In genomic region chr7:36207525-36208260, GRCm38 (mm10) we compare ENCODE assay signal across 14 mouse cellular contexts.
DNase-seq lines count a peak whose midpoint lies in the region; ATAC-seq lines count a peak whose summit lies in the region.
"Had no signal": no experiment of that assay in that cellular context is flagged by ENCODE, and none has a peak within 500 bp of the region (broad histone marks: within the 10 kb centered on the region; RNA-seq: fewer than 3 reads in every experiment).

No protein-coding gene starts in this region.

- H3K4me2 ChIP-seq in forebrain, embryonic 13.5 days = no peak overlapping the region
- H3K4me2 ChIP-seq in forebrain, embryonic 12.5 days = no peak overlapping the region

- no peaks in the 10 kb centered on the region for H3K36me3 ChIP-seq in forebrain, embryonic 13.5 days (ENCODE audit: poor library complexity, severe bottlenecking)
- H3K36me3 ChIP-seq in forebrain, embryonic 12.5 days (replicated peaks) = no peaks in the 10 kb centered on the region
- H3K36me3 ChIP-seq: G1E had no signal

- peak; percentile 35 for DNase-seq in left cerebral cortex, adult 18-20 months (ENCODE audit: low spot score in 2 of 2)
- DNase-seq in left cerebral cortex, adult 11 months (ENCODE audit: low spot score) = no peak
- peak; percentile 25 to 26 for DNase-seq in layer of hippocampus, postnatal 25 days (ENCODE audit: extremely low spot score in 1 of 2, low spot score in 1 of 2)
- peak; percentile 13 to 54 for DNase-seq in right cerebral cortex, postnatal 36 days (ENCODE audit: low spot score in 2 of 2)
- no peak for DNase-seq in gastrocnemius, postnatal 36 days
- DNase-seq: B cell, adult 2 months; gastrocnemius, postnatal 25 days; kidney, adult 8-10 months; thymus, adult 2 months had no signal

- peaks cover 6% of the 10 kb centered on the region; the same call in 1 of the 2 replicates for H3K4me1 ChIP-seq in forebrain, embryonic 13.5 days
- H3K4me1 ChIP-seq in forebrain, embryonic 12.5 days = no peaks in the 10 kb centered on the region

- peak; percentile 96 for ATAC-seq in forebrain, embryonic 13.5 days
- ATAC-seq in forebrain, embryonic 12.5 days (ENCODE audit: low FRiP score) = no peak
- ATAC-seq in megakaryocyte progenitor cell, adult 5-6 weeks (replicated peaks; ENCODE audit: poor library complexity) = no peak
- ATAC-seq: activated CD4-positive, CD25-positive, alpha-beta regulatory T cell, adult 4 months had no signal

- WGBS in forebrain, embryonic 13.5 days = 55% methylated on average over 17 of the region's 17 CpGs
- WGBS in forebrain, embryonic 12.5 days = 80% methylated on average over 17 of the region's 17 CpGs

- intact Hi-C loops in gastrocnemius, postnatal 36 days (cut with DNase I) = no loop called here

- no peak overlapping the region for H3K9ac ChIP-seq in forebrain, embryonic 13.5 days
- no peak overlapping the region for H3K9ac ChIP-seq in forebrain, embryonic 12.5 days

- no peaks in the 10 kb centered on the region for H3K9me3 ChIP-seq in forebrain, embryonic 13.5 days (replicated peaks)
- H3K9me3 ChIP-seq in forebrain, embryonic 12.5 days = no peaks in the 10 kb centered on the region

- H3K4me3 ChIP-seq in forebrain, embryonic 13.5 days = no peak overlapping the region
- no peak overlapping the region for H3K4me3 ChIP-seq in forebrain, embryonic 12.5 days (replicated peaks)

- no peaks in the 10 kb centered on the region for H3K27me3 ChIP-seq in forebrain, embryonic 13.5 days
- no peaks in the 10 kb centered on the region for H3K27me3 ChIP-seq in forebrain, embryonic 12.5 days

- no peak overlapping the region; the same call in 1 of the 2 replicates for H3K27ac ChIP-seq in forebrain, embryonic 13.5 days
- no peak overlapping the region for H3K27ac ChIP-seq in forebrain, embryonic 12.5 days

Comparison
In these comparisons a context has a peak if more than half of its experiments do, and no peak if none do; other contexts are left out.
1. DNase-seq: peak in left cerebral cortex, adult 18-20 months (2 of 2), layer of hippocampus, postnatal 25 days (2 of 2) and right cerebral cortex, postnatal 36 days (2 of 2); none in left cerebral cortex, adult 11 months (single experiment) and gastrocnemius, postnatal 36 days (0 of 2).